Mouse (Mus musculus): ENCODE measurements at regions not wholly inside any gene's neighbourhood (a gene's known extent, or its start where the extent isn't known, plus 50 kb on each side); places are given as distances from the start of the nearest gene placed in this dataset.

- DNase-seq (ENCODE audit: low spot score) = no peak
Measured at GRCm38 (mm10) chr1:60665329-60665728, 51.3 kb upstream of the Cd28 start.

GRCm38 (mm10) chr1:60662301-60662986, 54.2 kb upstream of the Cd28 start:
- no peak for DNase-seq (ENCODE audit: low spot score)

GRCm38 (mm10) chr1:60661857-60662256, 54.7 kb upstream of the Cd28 start:
- no peak for DNase-seq (ENCODE audit: low spot score)

- no peak for DNase-seq (ENCODE audit: low spot score)
Measured at GRCm38 (mm10) chr1:60659604-60660003, 57.0 kb upstream of the Cd28 start.

- no peak for DNase-seq (ENCODE audit: low spot score)
Measured at GRCm38 (mm10) chr1:60659041-60659440, 57.6 kb upstream of the Cd28 start.

GRCm38 (mm10) chr1:60658383-60658782, 58.2 kb upstream of the Cd28 start:
- no peak for DNase-seq (ENCODE audit: low spot score)

GRCm38 (mm10) chr1:60657511-60657910, 59.1 kb upstream of the Cd28 start:
- DNase-seq (ENCODE audit: low spot score) = no peak

GRCm38 (mm10) chr1:60656976-60657375, 59.6 kb upstream of the Cd28 start:
- no peak for DNase-seq (ENCODE audit: low spot score)

GRCm38 (mm10) chr1:60655691-60656595, 60.7 kb upstream of the Cd28 start:
- no peak for DNase-seq (ENCODE audit: low spot score)

- DNase-seq (ENCODE audit: low spot score) = no peak
Measured at GRCm38 (mm10) chr1:60655206-60655605, 61.4 kb upstream of the Cd28 start.

- no peak for DNase-seq (ENCODE audit: low spot score)
Measured at GRCm38 (mm10) chr1:60652570-60653011, 64.0 kb upstream of the Cd28 start.

- DNase-seq (ENCODE audit: low spot score) = no peak
Measured at GRCm38 (mm10) chr1:60650158-60650557, 66.4 kb upstream of the Cd28 start.

GRCm38 (mm10) chr1:60649303-60649850, 67.2 kb upstream of the Cd28 start:
- no peak for DNase-seq (ENCODE audit: low spot score)

- no peak for DNase-seq (ENCODE audit: low spot score)
Measured at GRCm38 (mm10) chr1:60646828-60647227, 69.8 kb upstream of the Cd28 start.

- DNase-seq (ENCODE audit: low spot score) = no peak
Measured at GRCm38 (mm10) chr1:60646174-60646573, 70.4 kb upstream of the Cd28 start.

GRCm38 (mm10) chr1:60645176-60645575, 71.4 kb upstream of the Cd28 start:
- no peak for DNase-seq (ENCODE audit: low spot score)

GRCm38 (mm10) chr1:60642761-60643160, 73.8 kb upstream of the Cd28 start:
- no peak for DNase-seq (ENCODE audit: low spot score)

GRCm38 (mm10) chr1:60642175-60642574, 74.4 kb upstream of the Cd28 start:
- no peak for DNase-seq (ENCODE audit: low spot score)

GRCm38 (mm10) chr1:60641324-60641764, 74.4 kb upstream of the Raph1 start:
- DNase-seq (ENCODE audit: low spot score) = no peak

- no peak for DNase-seq (ENCODE audit: low spot score)
Measured at GRCm38 (mm10) chr1:60639536-60639935, 72.6 kb upstream of the Raph1 start.

- no peak for DNase-seq (ENCODE audit: low spot score)
Measured at GRCm38 (mm10) chr1:60639059-60639458, 72.2 kb upstream of the Raph1 start.

- no peak for DNase-seq (ENCODE audit: low spot score)
Measured at GRCm38 (mm10) chr1:60636802-60637452, 70.0 kb upstream of the Raph1 start.

Measured in embryo, embryonic 10.5 days (tissue).